In the genomic region with DNA sequence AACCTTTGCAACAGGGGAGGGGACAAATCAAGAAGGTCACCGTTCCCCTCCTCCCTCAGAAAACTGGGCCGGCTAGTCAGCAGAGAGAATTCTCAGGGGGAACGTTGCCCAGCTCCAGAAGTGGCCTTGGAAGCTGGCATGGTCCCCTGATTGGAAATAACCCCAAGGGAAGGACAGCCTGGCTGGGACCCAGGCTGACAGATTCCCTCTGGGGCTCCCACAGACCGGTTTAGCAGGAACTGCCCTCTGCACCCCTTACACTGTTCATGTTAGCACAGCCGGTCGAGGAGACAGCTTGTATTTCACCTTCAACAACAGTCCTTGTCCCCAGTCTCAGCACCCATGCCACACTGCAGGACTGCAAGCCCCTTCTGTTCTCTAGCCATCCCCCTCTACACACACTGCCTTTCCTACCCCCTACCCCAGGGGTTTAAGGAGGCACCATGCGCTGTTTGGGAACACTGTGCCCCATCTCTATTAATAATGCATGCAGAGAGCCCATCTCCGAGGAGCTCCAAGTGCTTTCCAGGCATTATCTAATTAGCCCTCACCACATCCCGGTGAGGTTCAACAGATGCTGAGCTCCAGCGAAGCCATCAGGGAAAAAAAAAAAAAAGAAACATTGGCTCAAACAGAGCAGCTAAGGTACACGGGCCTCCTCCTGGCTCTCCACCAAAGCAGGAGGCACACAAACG, we compare ENCODE assay signal across 9 mouse cellular contexts.
A peak's percentile ranks its signal among the peaks of the same experiment; 100 is the strongest.
DNase-seq lines count a peak whose midpoint lies in the region; ATAC-seq and TF ChIP-seq lines count a peak whose summit lies in the region.
"Had no signal": no experiment of that assay in that cellular context is flagged by ENCODE, and none has a peak within 500 bp of the region (broad histone marks: within the 10 kb centered on the region; RNA-seq: fewer than 3 reads in every experiment).

No protein-coding gene starts in this region.

- no peaks in the 10 kb centered on the region for H3K9me3 ChIP-seq in neural tube, embryonic 13.5 days
- H3K9me3 ChIP-seq in neural tube, embryonic 15.5 days (replicated peaks), result no peaks in the 10 kb centered on the region
- H3K9me3 ChIP-seq in lung, postnatal 0 days (ENCODE audit: low read length), result no peaks in the 10 kb centered on the region

- 36% methylated on average over 12 of the region's 12 CpGs for WGBS in neural tube, embryonic 13.5 days
- 27% methylated on average over 12 of the region's 12 CpGs for WGBS in neural tube, embryonic 15.5 days
- 45% methylated on average over 12 of the region's 12 CpGs for WGBS in lung, postnatal 0 days

- peak; percentile 47; the same call in 1 of the 2 replicates for ATAC-seq in neural tube, embryonic 13.5 days (ENCODE audit: low read depth)
- ATAC-seq in neural tube, embryonic 15.5 days (ENCODE audit: low FRiP score), result no peak
- peak; percentile 66 for ATAC-seq in lung, postnatal 0 days
- no peak for ATAC-seq in megakaryocyte progenitor cell, adult 5-6 weeks (replicated peaks; ENCODE audit: poor library complexity)

- H3K4me2 ChIP-seq in neural tube, embryonic 13.5 days, result no peak overlapping the region
- H3K4me2 ChIP-seq in neural tube, embryonic 15.5 days, result no peak overlapping the region
- no peak overlapping the region for H3K4me2 ChIP-seq in lung, postnatal 0 days (replicated peaks; ENCODE audit: low read depth, low read length)

- no peak overlapping the region for H3K4me3 ChIP-seq in neural tube, embryonic 13.5 days
- no peak overlapping the region for H3K4me3 ChIP-seq in neural tube, embryonic 15.5 days (replicated peaks)
- no peak overlapping the region for H3K4me3 ChIP-seq in lung, postnatal 0 days (ENCODE audit: low read depth, low read length)
- H3K4me3 ChIP-seq: erythroblast, embryonic 14.5 days had no signal

- peak; percentile 42 to 56 for DNase-seq in cerebellum, postnatal 10 days
- DNase-seq in heart, postnatal 14 days, result peak; percentile 54 to 76
- DNase-seq in lung, postnatal 0 days (ENCODE audit: low spot score), result no peak
- no peak for DNase-seq in gastrocnemius, adult 18-20 months (ENCODE audit: low spot score)
- no peak for DNase-seq in layer of hippocampus, adult 8-10 months (ENCODE audit: low spot score in 2 of 2)

- H3K27ac ChIP-seq in neural tube, embryonic 13.5 days (replicated peaks), result peak overlapping the region; percentile 34
- H3K27ac ChIP-seq in neural tube, embryonic 15.5 days (replicated peaks), result no peak overlapping the region
- no peak overlapping the region for H3K27ac ChIP-seq in lung, postnatal 0 days (ENCODE audit: low read length)

- no peak for TF ChIP-seq EP300 in lung, postnatal 0 days (IDR thresholded peaks at IDR 0.05)

- H3K36me3 ChIP-seq in neural tube, embryonic 13.5 days, result no peaks in the 10 kb centered on the region
- no peaks in the 10 kb centered on the region for H3K36me3 ChIP-seq in neural tube, embryonic 15.5 days
- no peaks in the 10 kb centered on the region for H3K36me3 ChIP-seq in lung, postnatal 0 days (ENCODE audit: insufficient read depth, low read length)

- intact Hi-C loops in heart, postnatal 14 days (cut with DNase I), result no loop called here

- H3K9ac ChIP-seq in neural tube, embryonic 13.5 days, result no peak overlapping the region
- H3K9ac ChIP-seq in neural tube, embryonic 15.5 days (replicated peaks), result no peak overlapping the region
- no peak overlapping the region for H3K9ac ChIP-seq in lung, postnatal 0 days (replicated peaks; ENCODE audit: low read depth)

- no peaks in the 10 kb centered on the region for H3K27me3 ChIP-seq in neural tube, embryonic 13.5 days
- H3K27me3 ChIP-seq in neural tube, embryonic 15.5 days (replicated peaks), result no peaks in the 10 kb centered on the region
- no peaks in the 10 kb centered on the region for H3K27me3 ChIP-seq in lung, postnatal 0 days (replicated peaks; ENCODE audit: insufficient read depth, low read length)

- TF ChIP-seq CTCF in lung, postnatal 0 days (IDR thresholded peaks at IDR 0.05), result no peak

- peaks cover 22% of the 10 kb centered on the region for H3K4me1 ChIP-seq in neural tube, embryonic 13.5 days (replicated peaks)
- peaks cover 9% of the 10 kb centered on the region for H3K4me1 ChIP-seq in neural tube, embryonic 15.5 days
- H3K4me1 ChIP-seq in lung, postnatal 0 days (ENCODE audit: insufficient read depth, low read depth, low read length), result no peaks in the 10 kb centered on the region; the same call in 1 of the 2 replicates

Comparison
In these comparisons a context has a peak if more than half of its experiments do, and no peak if none do; other contexts are left out.
1. ATAC-seq: peak in neural tube, embryonic 13.5 days (single experiment) and lung, postnatal 0 days (single experiment); none in neural tube, embryonic 15.5 days (single experiment) and megakaryocyte progenitor cell, adult 5-6 weeks (single experiment).
2. DNase-seq: peak in cerebellum, postnatal 10 days (2 of 2) and heart, postnatal 14 days (2 of 2); none in lung, postnatal 0 days (single experiment), gastrocnemius, adult 18-20 months (single experiment) and layer of hippocampus, adult 8-10 months (0 of 2).